Mouse (Mus musculus) kidney, adult 2 months (tissue): ENCODE results near the gene Sec1. TPM values are rescaled to one million over a fixed set of nuclear protein-coding genes. Genes with fewer than 3 reads are reported as not detected.

Experiments used
- DNase-seq: peaks from one replicate; pipeline ENCODE4 v3.0.0; 2021
- H3K27ac ChIP-seq: fragments of 200-500 bp; 2 replicates; pipeline ENCODE4 v1.5.1; 2012; ENCODE audit warnings: low read depth, low read length, control low read depth, inconsistent platforms; ENCODE audit not compliant: insufficient read depth
- H3K27me3 ChIP-seq: fragments of 200-500 bp; replicated peaks from 2 replicates; pipeline ENCODE4 v1.6.1; 2012; ENCODE audit warnings: mild to moderate bottlenecking, moderate library complexity, low read length, inconsistent platforms; ENCODE audit not compliant: control insufficient read depth, insufficient read depth
- H3K36me3 ChIP-seq: fragments of 200-500 bp; 2 replicates; pipeline ENCODE4 v1.6.1; 2012; ENCODE audit warnings: mild to moderate bottlenecking, moderate library complexity, low read length, inconsistent platforms; ENCODE audit not compliant: control insufficient read depth, insufficient read depth
- H3K4me1 ChIP-seq: fragments of 200-500 bp; 2 replicates; pipeline ENCODE4 v1.6.1; 2011; ENCODE audit warnings: low read length; ENCODE audit not compliant: control insufficient read depth, insufficient read depth
- H3K4me3 ChIP-seq: fragments of 200-500 bp; 2 replicates; pipeline ENCODE4 v1.5.1; 2011; ENCODE audit warnings: mild to moderate bottlenecking, low read depth, low read length, control low read depth; ENCODE audit not compliant: insufficient read depth
- CTCF ChIP-seq: fragments of 200-500 bp; conservative IDR thresholded peaks from 2 replicates; pipeline ENCODE4 v1.5.1; 2011; ENCODE audit warnings: low read depth, mild to moderate bottlenecking, control low read depth, low read length, moderate library complexity, mixed read lengths; ENCODE audit not compliant: insufficient read depth, insufficient read length
- POLR2A ChIP-seq: fragments of 200-500 bp; IDR thresholded peaks from one replicate; pipeline ENCODE4 v1.6.1; 2011; ENCODE audit warnings: low read depth, low read length, control low read depth
- WGBS: fragments of 180-500 bp; shearing (Covaris S2); methylation state at CpG from one replicate; pipeline ENCODE4 v1.1.7; 2018; 5-methylcytosine and 5-hydroxymethylcytosine counted together
- polyA plus RNA-seq: library from polyadenylated mRNA; depleted of rRNA; stranded (reverse); fragments of >200 nt; gene quantifications from 2 replicates; pipeline ENCODE4 v1.2.3, GENCODE M21; 2012; rRNA removed

The Sec1 gene
- polyA plus RNA-seq, 1 experiment, result 0.22 TPM

DNA sequence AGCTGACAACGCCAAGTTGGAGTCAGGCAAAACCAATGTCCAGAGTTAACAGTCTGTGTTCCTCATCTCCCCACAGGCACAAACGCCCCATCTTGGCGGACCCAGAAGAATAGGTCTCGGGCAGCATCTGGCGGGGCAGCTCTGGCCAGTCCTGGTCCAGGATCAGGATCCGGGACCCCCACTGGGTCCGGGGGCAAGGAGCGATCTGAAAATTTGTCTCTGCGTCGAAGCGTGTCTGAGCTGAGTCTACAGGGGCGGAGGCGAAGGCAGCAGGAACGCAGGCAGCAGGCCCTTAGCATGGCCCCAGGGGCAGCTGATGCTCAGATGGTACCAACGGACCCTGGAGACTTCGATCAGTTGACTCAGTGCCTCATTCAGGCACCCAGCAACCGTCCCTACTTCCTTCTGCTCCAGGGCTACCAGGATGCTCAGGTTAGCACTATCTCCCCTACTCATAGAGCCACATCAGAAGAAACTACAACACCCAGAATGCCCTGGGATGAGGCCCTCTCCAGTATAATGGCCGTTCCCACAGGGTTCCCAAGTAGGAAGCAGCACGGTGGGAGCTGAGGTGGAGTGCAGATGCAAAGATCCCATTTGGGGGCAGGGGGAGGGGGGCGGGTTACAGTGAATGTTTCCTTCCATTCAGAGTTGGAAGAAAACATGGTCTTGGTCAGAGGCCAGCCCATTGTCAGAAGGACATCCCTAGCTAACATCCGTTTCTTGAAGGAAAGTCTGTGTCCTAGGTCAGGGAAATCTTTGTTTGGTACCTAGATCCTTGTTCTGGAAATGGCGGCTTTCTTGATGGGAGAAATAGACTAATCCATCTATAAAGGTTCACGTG, 63.9 kb downstream of the Sec1 start:
- H3K27me3 ChIP-seq, result no peaks in the 10 kb centered on the region; the same call in 1 of the 2 replicates
- 81% methylated on average over 23 of the region's 23 CpGs for WGBS
- H3K27ac ChIP-seq, result no peak overlapping the region
- no peak for TF ChIP-seq CTCF
- TF ChIP-seq POLR2A, result no peak
- H3K4me1 ChIP-seq, result no peaks in the 10 kb centered on the region
- H3K4me3 ChIP-seq, result no peak overlapping the region
- H3K36me3 ChIP-seq, result no peaks in the 10 kb centered on the region
- peak; percentile 51 for DNase-seq

DNA sequence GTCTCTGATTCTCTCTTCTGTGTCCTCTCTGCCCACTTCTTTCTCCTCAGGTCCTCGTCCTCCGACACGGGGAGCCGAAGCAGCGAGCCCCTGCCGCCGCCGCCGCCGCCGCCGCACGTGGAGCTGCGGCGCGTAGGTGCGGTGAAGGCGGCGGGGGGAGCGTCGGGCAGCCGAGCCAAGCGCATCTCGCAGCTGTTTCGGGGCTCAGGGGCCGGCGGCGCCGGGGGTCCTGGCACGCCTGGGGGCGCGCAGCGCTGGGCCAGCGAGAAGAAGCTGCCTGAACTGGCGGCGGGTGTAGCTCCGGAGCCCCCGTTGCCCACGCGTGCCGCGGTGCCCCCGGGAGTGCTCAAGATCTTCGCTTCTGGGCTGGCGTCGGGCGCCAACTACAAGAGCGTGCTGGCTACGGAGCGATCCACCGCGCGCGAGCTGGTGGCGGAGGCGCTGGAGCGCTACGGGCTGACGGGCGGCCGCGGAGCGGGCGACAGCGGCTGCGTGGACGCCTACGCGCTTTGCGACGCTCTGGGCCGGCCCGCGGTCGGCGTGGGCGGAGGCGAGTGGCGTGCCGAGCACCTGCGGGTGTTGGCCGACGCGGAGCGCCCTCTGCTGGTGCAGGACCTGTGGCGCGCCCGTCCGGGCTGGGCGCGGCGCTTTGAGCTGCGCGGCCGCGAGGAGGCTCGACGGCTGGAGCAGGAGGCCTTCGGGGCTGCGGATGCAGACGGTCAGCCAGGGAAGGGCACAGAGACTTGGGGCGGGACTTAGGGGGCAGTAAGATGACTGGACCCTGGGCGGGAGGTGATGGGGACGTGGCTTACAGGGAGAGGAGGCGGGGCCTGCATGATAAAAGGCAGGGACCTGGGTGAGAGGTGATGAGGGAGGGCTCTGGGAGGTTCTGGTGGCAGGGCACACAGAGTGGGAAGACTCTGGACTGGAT, 65.6 kb downstream of the Sec1 start:
- Histone ChIP-seq H3K4me3 (peak overlapping the region; percentile 52), H3K27me3 (no peaks in the 10 kb centered on the region; the same call in 1 of the 2 replicates), H3K4me1 (no peaks in the 10 kb centered on the region), H3K27ac (0 out of 2 replicates have a peak overlapping the region, but pooled peaks have one; percentile 47), H3K36me3 (no peaks in the 10 kb centered on the region)
- TF ChIP-seq CTCF (peak; percentile 81), POLR2A (no peak)
- 2% methylated on average over 105 of the region's 105 CpGs for WGBS
- peak; percentile 92 for DNase-seq

Other genes starting within 250 kb of the Sec1 start
- 6,932 and 8,155 TPM in 2 replicates for gene Ftl1, start 234.5 kb downstream of the Sec1 start, polyA plus RNA-seq
- 104 and 112 TPM in 2 replicates for gene Bax, start 227.5 kb downstream of the Sec1 start, polyA plus RNA-seq
- 0.20 and 0.46 TPM in 2 replicates for gene Tulp2, start 212.5 kb downstream of the Sec1 start, polyA plus RNA-seq
- gene Gm45808, start 207.6 kb downstream of the Sec1 start, polyA plus RNA-seq, result 1.1 and 1.2 TPM in 2 replicates
- gene Dhdh, start 205.6 kb downstream of the Sec1 start, polyA plus RNA-seq, result 6.0 and 6.1 TPM in 2 replicates
- 397 and 405 TPM in 2 replicates for gene Nucb1, start 184.0 kb downstream of the Sec1 start, polyA plus RNA-seq
- 26.6 and 28.2 TPM in 2 replicates for gene Ppp1r15a, start 168.1 kb downstream of the Sec1 start, polyA plus RNA-seq
- gene Plekha4, start 168.1 kb downstream of the Sec1 start, polyA plus RNA-seq, result 4.6 and 5.9 TPM in 2 replicates
- gene Hsd17b14, start 139.5 kb downstream of the Sec1 start, polyA plus RNA-seq, result 43.9 and 48.3 TPM in 2 replicates
- gene Bcat2, start 124.2 kb downstream of the Sec1 start, polyA plus RNA-seq, result 185 and 188 TPM in 2 replicates
- not detected in 2 replicates for gene Fgf21, start 78.9 kb downstream of the Sec1 start, polyA plus RNA-seq
- gene Fut1, start 77.1 kb downstream of the Sec1 start, polyA plus RNA-seq, result 0.05 and 0.11 TPM in 2 replicates
- gene Izumo1, start 72.6 kb downstream of the Sec1 start, polyA plus RNA-seq, result 0.29 and 0.34 TPM in 2 replicates
- gene Rasip1, start 66.9 kb downstream of the Sec1 start, polyA plus RNA-seq, result 19.9 and 20.4 TPM in 2 replicates
- 2.1 and 2.5 TPM in 2 replicates for gene Mamstr, start 54.4 kb downstream of the Sec1 start, polyA plus RNA-seq
- not detected in 2 replicates for gene Fut2, start 28.0 kb downstream of the Sec1 start, polyA plus RNA-seq
- gene Ntn5, start 10.4 kb downstream of the Sec1 start, polyA plus RNA-seq, result 0.09 TPM in 1 of 2 replicates, not detected in the other
- gene Car11, start 5.4 kb upstream of the Sec1 start, polyA plus RNA-seq, result 8.1 and 8.3 TPM in 2 replicates
- 106 and 116 TPM in 2 replicates for gene Dbp, start 10.7 kb upstream of the Sec1 start, polyA plus RNA-seq
- gene Rpl18, start 21.1 kb upstream of the Sec1 start, polyA plus RNA-seq, result 955 and 1,014 TPM in 2 replicates
- 57.2 and 68.3 TPM in 2 replicates for gene Sphk2, start 23.6 kb upstream of the Sec1 start, polyA plus RNA-seq
- gene Fam83e, start 26.8 kb upstream of the Sec1 start, polyA plus RNA-seq, result 0.19 and 0.35 TPM in 2 replicates
- gene Spaca4, start 31.4 kb upstream of the Sec1 start, polyA plus RNA-seq, result 0.15 and 0.28 TPM in 2 replicates
- 5.7 and 7.3 TPM in 2 replicates for gene Lmtk3, start 89.3 kb upstream of the Sec1 start, polyA plus RNA-seq
- gene Sult2b1, start 90.3 kb upstream of the Sec1 start, polyA plus RNA-seq, result 4.2 and 6.1 TPM in 2 replicates
- gene Cyth2, start 120.2 kb upstream of the Sec1 start, polyA plus RNA-seq, result 43.3 and 44.7 TPM in 2 replicates
- 0.28 and 0.31 TPM in 2 replicates for gene Kcnj14, start 130.4 kb upstream of the Sec1 start, polyA plus RNA-seq
- gene Grwd1, start 136.5 kb upstream of the Sec1 start, polyA plus RNA-seq, result 12.3 and 12.9 TPM in 2 replicates
- gene Kdelr1, start 178.4 kb upstream of the Sec1 start, polyA plus RNA-seq, result 331 and 358 TPM in 2 replicates
- gene Grin2d, start 184.0 kb upstream of the Sec1 start, polyA plus RNA-seq, result 0.45 and 0.50 TPM in 2 replicates
- 0.19 and 0.50 TPM in 2 replicates for gene Syngr4, start 202.3 kb upstream of the Sec1 start, polyA plus RNA-seq
- gene Tmem143, start 202.5 kb upstream of the Sec1 start, polyA plus RNA-seq, result 123 and 143 TPM in 2 replicates
- 62.1 and 65.4 TPM in 2 replicates for gene Emp3, start 227.0 kb upstream of the Sec1 start, polyA plus RNA-seq
- gene Ccdc114, start 229.7 kb upstream of the Sec1 start, polyA plus RNA-seq, result 8.6 and 8.9 TPM in 2 replicates